Mouse (Mus musculus): ENCODE measurements at regions not wholly inside any gene's neighbourhood (a gene's known extent, or its start where the extent isn't known, plus 50 kb on each side); places are given as distances from the start of the nearest gene placed in this dataset.
"Not testable (repeated sequence)": the region's sequence is repeated elsewhere in the genome, so short reads cannot be mapped to it uniquely, and the experiment has no call there.

GRCm38 (mm10) chr11:40159161-40159560, 535.8 kb downstream of the Mat2b start:
- not testable (repeated sequence) for H3K27me3 ChIP-seq (replicated peaks; ENCODE audit: control insufficient read depth, insufficient read depth, low read length); H3K36me3 ChIP-seq (ENCODE audit: control insufficient read depth, insufficient read depth, low read length); H3K4me1 ChIP-seq (ENCODE audit: control insufficient read depth, insufficient read depth, low read length); DNase-seq; H3K4me3 ChIP-seq (ENCODE audit: insufficient read depth, low read depth, low read length); H3K27ac ChIP-seq (ENCODE audit: insufficient read depth, low read depth, low read length)
- 98% methylated on average over 1 of the region's 1 CpGs for WGBS

DNA sequence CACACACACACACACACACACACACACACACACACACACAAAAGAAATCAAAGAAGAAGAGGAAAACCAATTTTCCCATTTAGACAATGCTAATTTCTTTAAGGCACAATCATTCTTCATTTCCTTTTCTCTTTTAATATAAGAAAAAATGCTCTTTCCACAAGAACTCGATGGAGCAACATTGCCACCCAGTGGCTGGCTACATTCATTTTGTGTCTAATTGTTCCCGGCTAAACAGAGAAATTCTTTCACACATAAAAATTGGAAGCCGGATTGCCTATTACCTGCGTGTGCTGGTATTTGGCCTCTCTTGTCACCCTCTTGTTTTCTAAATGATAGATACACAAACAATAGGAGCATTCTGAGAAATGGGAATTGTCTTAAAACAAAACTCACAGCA, 545.7 kb downstream of the Mat2b start:
- Histone ChIP-seq H3K27me3 (replicated peaks; ENCODE audit: control insufficient read depth, insufficient read depth, low read length) (no peaks in the 10 kb centered on the region), H3K4me1 (ENCODE audit: control insufficient read depth, insufficient read depth, low read length) (no peaks in the 10 kb centered on the region), H3K36me3 (ENCODE audit: control insufficient read depth, insufficient read depth, low read length) (no peaks in the 10 kb centered on the region), H3K27ac (ENCODE audit: insufficient read depth, low read depth, low read length) (no peak overlapping the region), H3K4me3 (ENCODE audit: insufficient read depth, low read depth, low read length) (no peak overlapping the region)
- WGBS: 7% methylated on average over 4 of the region's 4 CpGs
- DNase-seq: peak; percentile 28
- TF ChIP-seq POLR2A (IDR thresholded peaks at IDR 0.05; ENCODE audit: low read depth, low read length) (no peak), CTCF (conservative IDR thresholded peaks at IDR 0.05; ENCODE audit: insufficient read depth, insufficient read length, low read depth, low read length) (no peak)

- 46% methylated on average over 7 of the region's 7 CpGs for WGBS
- Histone ChIP-seq H3K27ac (ENCODE audit: insufficient read depth, low read depth, low read length) (no peak overlapping the region), H3K27me3 (replicated peaks; ENCODE audit: control insufficient read depth, insufficient read depth, low read length) (no peaks in the 10 kb centered on the region), H3K4me1 (ENCODE audit: control insufficient read depth, insufficient read depth, low read length) (no peaks in the 10 kb centered on the region), H3K4me3 (ENCODE audit: insufficient read depth, low read depth, low read length) (no peak overlapping the region), H3K36me3 (ENCODE audit: control insufficient read depth, insufficient read depth, low read length) (no peaks in the 10 kb centered on the region)
- no peak for TF ChIP-seq CTCF (conservative IDR thresholded peaks at IDR 0.05; ENCODE audit: insufficient read depth, insufficient read length, low read depth, low read length)
- TF ChIP-seq POLR2A (IDR thresholded peaks at IDR 0.05; ENCODE audit: low read depth, low read length): no peak
- DNase-seq: no peak
Measured at GRCm38 (mm10) chr11:40137803-40138202, 557.2 kb downstream of the Mat2b start.

- no peak for DNase-seq
- no peaks in the 10 kb centered on the region for H3K4me1 ChIP-seq (ENCODE audit: control insufficient read depth, insufficient read depth, low read length)
- WGBS: 96% methylated on average over 1 of the region's 1 CpGs
- H3K4me3 ChIP-seq (ENCODE audit: insufficient read depth, low read depth, low read length): no peak overlapping the region
- H3K36me3 ChIP-seq (ENCODE audit: control insufficient read depth, insufficient read depth, low read length): no peaks in the 10 kb centered on the region
- no peaks in the 10 kb centered on the region for H3K27me3 ChIP-seq (replicated peaks; ENCODE audit: control insufficient read depth, insufficient read depth, low read length)
- TF ChIP-seq CTCF (conservative IDR thresholded peaks at IDR 0.05; ENCODE audit: insufficient read depth, insufficient read length, low read depth, low read length) (no peak), POLR2A (IDR thresholded peaks at IDR 0.05; ENCODE audit: low read depth, low read length) (no peak)
- no peak overlapping the region for H3K27ac ChIP-seq (ENCODE audit: insufficient read depth, low read depth, low read length)
Measured at GRCm38 (mm10) chr11:40102613-40103012, 592.4 kb downstream of the Mat2b start.

DNA sequence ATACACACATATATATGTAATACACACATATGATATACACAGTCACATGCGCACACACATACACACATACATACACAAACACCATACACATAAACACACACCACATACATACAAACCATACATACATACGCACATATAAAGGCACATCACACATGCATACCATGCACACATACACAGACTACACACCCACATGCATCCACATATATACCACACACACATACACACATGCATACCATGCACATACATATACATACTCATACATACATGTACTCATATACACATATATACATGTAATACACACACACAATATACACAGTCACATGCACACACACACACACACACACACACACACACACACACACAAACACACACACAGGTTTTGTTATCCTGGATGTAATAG, 620.7 kb downstream of the Mat2b start:
- TF ChIP-seq POLR2A (IDR thresholded peaks at IDR 0.05; ENCODE audit: low read depth, low read length): no peak
- no peak for TF ChIP-seq CTCF (conservative IDR thresholded peaks at IDR 0.05; ENCODE audit: insufficient read depth, insufficient read length, low read depth, low read length)
- 96% methylated on average over 2 of the region's 2 CpGs for WGBS

DNA sequence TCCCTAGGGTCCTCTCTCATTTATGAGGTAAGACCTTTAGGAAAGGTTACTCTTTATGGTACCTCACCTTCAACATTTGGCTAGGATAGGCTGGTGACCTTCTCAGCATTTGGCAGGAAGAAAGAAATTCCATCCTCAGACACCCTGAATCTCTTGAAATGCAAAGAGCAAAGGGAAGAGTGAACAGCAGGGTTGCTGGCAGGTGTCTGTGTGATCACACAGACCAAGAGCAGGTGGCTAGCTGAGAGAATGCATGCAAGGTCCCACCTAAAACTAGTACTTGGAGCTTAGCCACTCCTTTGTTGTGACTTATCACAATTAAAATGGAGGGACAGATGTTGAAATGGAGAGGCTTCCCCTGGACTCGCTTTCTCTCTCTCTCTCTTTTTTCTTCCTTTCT, 644.5 kb downstream of the Mat2b start:
- no peak for DNase-seq
- TF ChIP-seq CTCF (conservative IDR thresholded peaks at IDR 0.05; ENCODE audit: insufficient read depth, insufficient read length, low read depth, low read length) (no peak), POLR2A (IDR thresholded peaks at IDR 0.05; ENCODE audit: low read depth, low read length) (no peak)
- WGBS: 69% methylated on average over 1 of the region's 1 CpGs
- no peak overlapping the region for H3K27ac ChIP-seq (ENCODE audit: insufficient read depth, low read depth, low read length)
- H3K27me3 ChIP-seq (replicated peaks; ENCODE audit: control insufficient read depth, insufficient read depth, low read length): no peaks in the 10 kb centered on the region
- no peaks in the 10 kb centered on the region for H3K4me1 ChIP-seq (ENCODE audit: control insufficient read depth, insufficient read depth, low read length)
- H3K4me3 ChIP-seq (ENCODE audit: insufficient read depth, low read depth, low read length): no peak overlapping the region
- H3K36me3 ChIP-seq (ENCODE audit: control insufficient read depth, insufficient read depth, low read length): no peaks in the 10 kb centered on the region

More for the DNA sequence above, 620.7 kb downstream of the Mat2b start:
- no peaks in the 10 kb centered on the region for H3K4me1 ChIP-seq (ENCODE audit: control insufficient read depth, insufficient read depth, low read length)
- H3K4me3 ChIP-seq (ENCODE audit: insufficient read depth, low read depth, low read length): no peak overlapping the region
- no peaks in the 10 kb centered on the region for H3K36me3 ChIP-seq (ENCODE audit: control insufficient read depth, insufficient read depth, low read length)
- no peak overlapping the region for H3K27ac ChIP-seq (ENCODE audit: insufficient read depth, low read depth, low read length)
- no peak for DNase-seq
- H3K27me3 ChIP-seq (replicated peaks; ENCODE audit: control insufficient read depth, insufficient read depth, low read length): no peaks in the 10 kb centered on the region

DNA sequence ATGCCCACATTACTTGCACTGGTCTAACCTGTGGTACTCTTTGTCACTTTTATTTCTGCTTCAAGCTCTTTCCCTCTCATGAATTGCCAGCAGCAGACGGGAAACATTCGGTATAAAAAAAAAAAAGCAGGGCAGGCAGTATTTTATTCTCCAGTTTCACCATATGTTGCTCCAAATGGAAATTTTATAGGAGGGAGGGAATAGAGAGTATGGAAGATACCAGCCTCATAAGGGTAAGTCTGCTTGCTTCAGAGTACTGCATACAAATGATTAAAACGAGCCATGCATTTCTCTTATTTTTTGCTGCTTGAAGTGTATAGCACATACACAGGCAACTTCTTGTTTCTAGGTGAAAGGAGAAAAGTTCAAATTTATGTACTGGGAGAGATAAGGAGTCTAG, 667.5 kb downstream of the Mat2b start:
- no peak for DNase-seq
- Histone ChIP-seq H3K4me1 (ENCODE audit: control insufficient read depth, insufficient read depth, low read length) (no peaks in the 10 kb centered on the region), H3K27ac (ENCODE audit: insufficient read depth, low read depth, low read length) (no peak overlapping the region), H3K36me3 (ENCODE audit: control insufficient read depth, insufficient read depth, low read length) (no peaks in the 10 kb centered on the region), H3K4me3 (ENCODE audit: insufficient read depth, low read depth, low read length) (no peak overlapping the region), H3K27me3 (replicated peaks; ENCODE audit: control insufficient read depth, insufficient read depth, low read length) (no peaks in the 10 kb centered on the region)
- no peak for TF ChIP-seq POLR2A (IDR thresholded peaks at IDR 0.05; ENCODE audit: low read depth, low read length)
- no peak for TF ChIP-seq CTCF (conservative IDR thresholded peaks at IDR 0.05; ENCODE audit: insufficient read depth, insufficient read length, low read depth, low read length)
- 60% methylated on average over 3 of the region's 3 CpGs for WGBS

GRCm38 (mm10) chr11:39999483-39999882, 695.5 kb downstream of the Mat2b start:
- Histone ChIP-seq H3K4me1 (ENCODE audit: control insufficient read depth, insufficient read depth, low read length) (no peaks in the 10 kb centered on the region), H3K27me3 (replicated peaks; ENCODE audit: control insufficient read depth, insufficient read depth, low read length) (no peaks in the 10 kb centered on the region), H3K36me3 (ENCODE audit: control insufficient read depth, insufficient read depth, low read length) (no peaks in the 10 kb centered on the region), H3K4me3 (ENCODE audit: insufficient read depth, low read depth, low read length) (no peak overlapping the region), H3K27ac (ENCODE audit: insufficient read depth, low read depth, low read length) (no peak overlapping the region)
- no peak for TF ChIP-seq POLR2A (IDR thresholded peaks at IDR 0.05; ENCODE audit: low read depth, low read length)
- TF ChIP-seq CTCF (conservative IDR thresholded peaks at IDR 0.05; ENCODE audit: insufficient read depth, insufficient read length, low read depth, low read length): no peak
- DNase-seq: no peak
- WGBS: 65% methylated on average over 2 of the region's 2 CpGs
